ENCODE assay signal across 8 mouse cellular contexts in the genomic region with DNA sequence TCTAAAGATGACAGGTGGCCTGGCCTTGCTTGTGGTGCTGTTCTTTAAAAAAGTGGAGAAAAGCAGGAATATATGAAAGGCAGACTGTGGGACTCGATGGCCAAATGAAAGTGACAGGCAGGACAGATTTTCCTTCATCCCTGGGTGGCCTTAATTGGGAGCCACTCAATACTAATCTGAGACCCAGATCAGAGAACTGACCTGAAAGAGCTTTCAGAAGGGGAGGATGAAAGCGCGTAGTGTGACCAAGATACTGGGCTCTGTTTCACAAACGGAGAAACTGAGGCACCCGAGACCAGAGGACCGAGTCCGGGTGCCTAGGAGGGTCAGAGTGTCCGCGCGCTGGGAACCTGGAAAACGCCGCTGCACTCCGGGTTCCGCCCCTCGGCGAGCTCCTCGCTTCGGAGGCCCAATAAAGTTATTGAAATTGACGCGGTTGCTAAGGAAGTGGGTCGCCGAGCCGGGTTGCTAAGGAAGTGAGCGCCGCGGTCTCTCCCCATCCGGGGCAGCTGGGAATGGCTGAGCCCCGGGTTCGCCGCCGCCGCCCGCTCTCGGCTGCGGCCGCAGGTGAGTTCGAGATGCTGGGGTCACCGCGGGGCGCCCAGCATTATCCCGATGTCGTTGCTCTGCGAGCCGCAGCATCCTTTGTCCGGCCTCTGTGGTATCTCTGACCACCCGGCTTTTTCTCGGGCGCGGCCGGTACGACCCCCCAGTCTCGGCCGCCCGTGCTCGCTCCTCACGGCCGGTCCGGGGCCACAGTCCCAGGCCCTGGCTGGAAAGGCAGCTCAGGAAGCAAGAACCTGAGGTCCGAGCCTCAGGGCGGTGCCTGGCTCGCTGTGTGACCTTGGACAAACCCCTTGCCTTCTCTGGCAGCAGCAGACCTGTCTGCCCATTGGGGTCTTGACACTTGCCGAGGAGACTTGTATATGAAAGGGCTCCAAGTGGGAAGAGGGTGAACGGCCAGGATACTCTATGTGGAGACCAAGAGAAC. TPM values are rescaled to one million over a fixed set of nuclear protein-coding genes. Genes with fewer than 3 reads are reported as not detected.
DNase-seq lines count a peak whose midpoint lies in the region; ATAC-seq and TF ChIP-seq lines count a peak whose summit lies in the region.

TSS of gene Kif3b (plus strand) at position 476 of the 991 bp plus-strand sequence.

- peak; percentile 87 for ATAC-seq in CD4-positive, CD25-positive, alpha-beta regulatory T cell, adult 4 months
- peak; percentile 80 for ATAC-seq in heart, embryonic 15.5 days (replicated peaks; ENCODE audit: insufficient number of reproducible peaks, insufficient read depth, low FRiP score, low read depth)
- ATAC-seq in liver, embryonic 14.5 days (ENCODE audit: insufficient read depth) = peak; percentile 80
- ATAC-seq in neural tube, embryonic 11.5 days (ENCODE audit: insufficient read depth, low FRiP score, low TSS enrichment) = peak; percentile 94
- peak; percentile 92 for ATAC-seq in stomach, postnatal 0 days (ENCODE audit: low FRiP score, low TSS enrichment)

- peak within 1 kb of the TSS; percentile 86 for H3K27ac ChIP-seq in forebrain, embryonic 10.5 days
- peak within 1 kb of the TSS; percentile 29; the same call in 1 of the 2 replicates for H3K27ac ChIP-seq in heart, embryonic 15.5 days
- no peak within 1 kb of the TSS for H3K27ac ChIP-seq in liver, embryonic 14.5 days
- H3K27ac ChIP-seq in neural tube, embryonic 11.5 days (ENCODE audit: low read depth, low read length) = no peak within 1 kb of the TSS
- peak within 1 kb of the TSS; percentile 49 for H3K27ac ChIP-seq in stomach, postnatal 0 days (replicated peaks)

- TF ChIP-seq CTCF in liver, embryonic 14.5 days (IDR thresholded peaks at IDR 0.05; ENCODE audit: low read depth) = no peak
- no peak for TF ChIP-seq CTCF in stomach, postnatal 0 days (IDR thresholded peaks at IDR 0.05; ENCODE audit: low read depth)

- TF ChIP-seq EP300 in liver, embryonic 14.5 days (IDR thresholded peaks at IDR 0.05; ENCODE audit: low read depth) = peak; percentile 39; the same call in 1 of the 2 replicates
- no peak for TF ChIP-seq EP300 in stomach, postnatal 0 days (optimal IDR thresholded peaks at IDR 0.05)

- peaks cover 24% of the 10 kb centered on the region for H3K4me1 ChIP-seq in forebrain, embryonic 10.5 days
- H3K4me1 ChIP-seq in heart, embryonic 15.5 days (replicated peaks) = peaks cover 20% of the 10 kb centered on the region
- H3K4me1 ChIP-seq in liver, embryonic 14.5 days (replicated peaks; ENCODE audit: control insufficient read depth in 2 of 2, insufficient read depth in 2 of 2, low read length in 1 of 2) = peaks cover 9 to 18% of the 10 kb centered on the region in 2 experiments; a peak in 3 of 4 replicates
- peaks cover 4% of the 10 kb centered on the region; the same call in 1 of the 2 replicates for H3K4me1 ChIP-seq in neural tube, embryonic 11.5 days (ENCODE audit: control insufficient read depth, insufficient read depth, low read length)
- peaks cover 8% of the 10 kb centered on the region; the same call in 1 of the 2 replicates for H3K4me1 ChIP-seq in stomach, postnatal 0 days (replicated peaks; ENCODE audit: control insufficient read depth, insufficient read depth)

- WGBS in forebrain, embryonic 10.5 days = under 1% methylated on average over 63 of the region's 63 CpGs
- WGBS in heart, embryonic 15.5 days = under 1% methylated on average over 63 of the region's 63 CpGs
- WGBS in liver, embryonic 14.5 days (ENCODE audit: insufficient replicate concordance) = under 1% methylated on average over 63 of the region's 63 CpGs
- WGBS in neural tube, embryonic 11.5 days = under 1% methylated on average over 63 of the region's 63 CpGs
- WGBS in stomach, postnatal 0 days = under 1% methylated on average over 63 of the region's 63 CpGs

- peak within 1 kb of the TSS; percentile 93 for H3K4me3 ChIP-seq in forebrain, embryonic 10.5 days
- H3K4me3 ChIP-seq in heart, embryonic 15.5 days = peak within 1 kb of the TSS; percentile 84
- peak within 1 kb of the TSS; percentile 83 to 91 for H3K4me3 ChIP-seq in liver, embryonic 14.5 days (ENCODE audit: insufficient read depth in 1 of 2, low read depth in 2 of 2, low read length in 2 of 2)
- peak within 1 kb of the TSS; percentile 66 for H3K4me3 ChIP-seq in neural tube, embryonic 11.5 days (ENCODE audit: low read depth, low read length)
- H3K4me3 ChIP-seq in stomach, postnatal 0 days (ENCODE audit: low read depth, low read length) = peak within 1 kb of the TSS; percentile 74

- H3K36me3 ChIP-seq in forebrain, embryonic 10.5 days (replicated peaks) = peaks cover 6% of the 10 kb centered on the region; the same call in 1 of the 2 replicates
- H3K36me3 ChIP-seq in heart, embryonic 15.5 days = no peaks in the 10 kb centered on the region
- H3K36me3 ChIP-seq in liver, embryonic 14.5 days (replicated peaks; ENCODE audit: control insufficient read depth, insufficient read depth, low read depth) = no peaks in the 10 kb centered on the region
- H3K36me3 ChIP-seq in neural tube, embryonic 11.5 days (ENCODE audit: control insufficient read depth, insufficient read depth, low read length) = no peaks in the 10 kb centered on the region
- H3K36me3 ChIP-seq in stomach, postnatal 0 days (ENCODE audit: control insufficient read depth, insufficient read depth, low read length) = no peaks in the 10 kb centered on the region

- no peaks in the 10 kb centered on the region for H3K9me3 ChIP-seq in forebrain, embryonic 10.5 days
- no peaks in the 10 kb centered on the region for H3K9me3 ChIP-seq in heart, embryonic 15.5 days (replicated peaks)
- H3K9me3 ChIP-seq in liver, embryonic 14.5 days (ENCODE audit: control insufficient read depth, low read length) = no peaks in the 10 kb centered on the region
- no peaks in the 10 kb centered on the region for H3K9me3 ChIP-seq in neural tube, embryonic 11.5 days (ENCODE audit: control insufficient read depth, low read length)
- no peaks in the 10 kb centered on the region for H3K9me3 ChIP-seq in stomach, postnatal 0 days (ENCODE audit: control insufficient read depth, low read length)

- peak within 1 kb of the TSS; percentile 93 for H3K4me2 ChIP-seq in heart, embryonic 15.5 days
- H3K4me2 ChIP-seq in liver, embryonic 14.5 days (ENCODE audit: low read depth) = peak within 1 kb of the TSS; percentile 82
- peak within 1 kb of the TSS; percentile 71 for H3K4me2 ChIP-seq in neural tube, embryonic 11.5 days (ENCODE audit: low read depth)
- peak within 1 kb of the TSS; percentile 87 for H3K4me2 ChIP-seq in stomach, postnatal 0 days (replicated peaks; ENCODE audit: low read depth)

- DNase-seq in c-Kit-negative CD71-positive TER-119-positive erythroid progenitor cells, embryonic 14.5 days (ENCODE audit: low read depth, low spot score) = peak; percentile 55
- DNase-seq in forebrain, embryonic 10.5 days (ENCODE audit: extremely low spot score, low spot score) = peak; percentile 88
- DNase-seq in kidney, postnatal 25 days = peak; percentile 89 to 94
- DNase-seq in liver, embryonic 14.5 days (ENCODE audit: low read depth in 3 of 3, low spot score in 3 of 3) = peak; percentile 67 to 70 (median 69)
- peak; percentile 88 for DNase-seq in neural tube, embryonic 11.5 days (ENCODE audit: low spot score)
- peak; percentile 90 for DNase-seq in stomach, postnatal 0 days (ENCODE audit: low spot score)

- H3K9ac ChIP-seq in heart, embryonic 15.5 days = peak within 1 kb of the TSS; percentile 89
- H3K9ac ChIP-seq in liver, embryonic 14.5 days (replicated peaks) = peak within 1 kb of the TSS; percentile 57
- peak within 1 kb of the TSS; percentile 75 for H3K9ac ChIP-seq in neural tube, embryonic 11.5 days (ENCODE audit: low read length)
- peak within 1 kb of the TSS; percentile 75 for H3K9ac ChIP-seq in stomach, postnatal 0 days (ENCODE audit: low read length)

- H3K27me3 ChIP-seq in forebrain, embryonic 10.5 days (ENCODE audit: poor library complexity, severe bottlenecking) = no peaks in the 10 kb centered on the region
- H3K27me3 ChIP-seq in heart, embryonic 15.5 days = no peaks in the 10 kb centered on the region
- H3K27me3 ChIP-seq in liver, embryonic 14.5 days (ENCODE audit: control insufficient read depth, insufficient read depth, low read length) = no peaks in the 10 kb centered on the region
- H3K27me3 ChIP-seq in neural tube, embryonic 11.5 days (ENCODE audit: control insufficient read depth, insufficient read depth, low read length) = no peaks in the 10 kb centered on the region
- H3K27me3 ChIP-seq in stomach, postnatal 0 days (ENCODE audit: control insufficient read depth, insufficient read depth, low read length) = no peaks in the 10 kb centered on the region

RNA-seq across cellular contexts. Expression of gene Kif3b, which starts in this region (rescaled TPM):
- polyA plus RNA-seq in CD4-positive, CD25-positive, alpha-beta regulatory T cell, adult 4 months (2017; shearing (Covaris generic)) = 10 to 100 TPM; 11.2 to 13.0 TPM
- polyA plus RNA-seq in forebrain, embryonic 10.5 days (2016; fragmentation: Nextera tagmentation; extraction: Ambion mirVana) = 6.2 and 6.9 TPM in 2 replicates
- polyA plus RNA-seq in heart, embryonic 15.5 days (2015; fragmentation: Nextera tagmentation; extraction: Ambion mirVana) = 3.9 and 5.8 TPM in 2 replicates
- 2.0 and 2.5 TPM in 2 replicates for polyA plus RNA-seq in liver, embryonic 14.5 days (2012; rRNA removed)
- polyA plus RNA-seq in liver, embryonic 14.5 days (2014; fragmentation: Nextera tagmentation; extraction: Ambion mirVana) = 1.4 and 1.8 TPM in 2 replicates
- polyA plus RNA-seq in neural tube, embryonic 11.5 days (2014; fragmentation: Nextera tagmentation; extraction: Ambion mirVana) = 7.7 and 8.6 TPM in 2 replicates
- polyA plus RNA-seq in stomach, postnatal 0 days (2015; fragmentation: Nextera tagmentation; extraction: Ambion mirVana) = 3.1 and 3.2 TPM in 2 replicates

Comparison
In these comparisons a context has a peak if more than half of its experiments do, and no peak if none do; other contexts are left out.
1. H3K27ac ChIP-seq: peak in forebrain, embryonic 10.5 days (single experiment), heart, embryonic 15.5 days (single experiment) and stomach, postnatal 0 days (single experiment); none in liver, embryonic 14.5 days (single experiment) and neural tube, embryonic 11.5 days (single experiment).
2. Peak in every context shown above with its lines, with median percentiles within 50 percentile points of each other: ATAC-seq, DNase-seq, H3K4me3 ChIP-seq, H3K4me2 ChIP-seq and H3K9ac ChIP-seq.